Mouse (Mus musculus): ENCODE data around the gene Lrpprc.

Lrpprc gene

GRCm38 (mm10) chr17:84658951-84659350 lies 131.6 kb downstream of the Lrpprc start:
- DNase-seq: no peak

- DNase-seq: no peak
Measured at GRCm38 (mm10) chr17:84658195-84658594, 132.4 kb downstream of the Lrpprc start.

DNA sequence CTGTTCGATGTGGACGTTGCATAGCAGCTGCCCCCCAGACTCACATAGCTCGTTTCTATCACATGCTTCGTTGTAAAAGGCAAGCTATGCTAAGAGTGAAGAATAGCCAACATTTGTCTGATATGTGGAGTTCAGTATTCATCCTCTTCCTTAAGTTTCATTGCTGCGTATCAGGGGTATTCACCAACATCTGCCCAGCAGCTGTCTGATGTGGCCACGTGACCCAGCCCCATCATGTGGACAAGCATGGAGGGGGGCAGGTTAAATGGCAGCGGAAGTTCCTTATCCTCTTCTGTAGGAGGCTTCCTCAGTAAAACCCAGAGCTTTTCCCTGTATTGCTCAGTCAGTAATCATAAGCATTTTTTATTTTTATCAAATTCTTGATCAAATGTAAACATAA lies 132.8 kb downstream of the Lrpprc start:
- no peak for DNase-seq

GRCm38 (mm10) chr17:84657422-84657732 lies 133.2 kb downstream of the Lrpprc start:
- no peak for DNase-seq

GRCm38 (mm10) chr17:84656653-84657421 lies 133.8 kb downstream of the Lrpprc start:
- no peak for DNase-seq

GRCm38 (mm10) chr17:84656205-84656604 lies 134.4 kb downstream of the Lrpprc start:
- DNase-seq: no peak

Data from cerebellum, adult 11 months (tissue).